Mouse (Mus musculus): ENCODE results near the gene Ints1.

- no peak for TF ChIP-seq CTCF (IDR thresholded peaks at IDR 0.05; ENCODE audit: low read depth, low read length)
- no peak for TF ChIP-seq GATA1 (IDR thresholded peaks at IDR 0.05; ENCODE audit: borderline replicate concordance, low read length)
- no peak for TF ChIP-seq TAL1 (conservative IDR thresholded peaks at IDR 0.05; ENCODE audit: low read depth, low read length)
These were observed 52.8 kb downstream of the Ints1 start for GRCm38 (mm10) chr5:139722709-139723108.
